Mouse (Mus musculus): ENCODE data around the gene Manbal. TPM values are rescaled to one million over a fixed set of nuclear protein-coding genes. Genes with fewer than 3 reads are reported as not detected.
A peak's percentile ranks its signal among the peaks of the same experiment; 100 is the strongest.

Manbal gene
- polyA plus RNA-seq, 1 experiment from 2014 or later: 85.3 TPM

- no peaks in the 10 kb centered on the region for H3K27me3 ChIP-seq (ENCODE audit: control insufficient read depth, insufficient read depth, low read depth, low read length)
- H3K27ac ChIP-seq (ENCODE audit: low read length): peak overlapping the region; percentile 94
- peaks cover 4% of the 10 kb centered on the region; the same call in 1 of the 2 replicates for H3K36me3 ChIP-seq (ENCODE audit: control insufficient read depth, insufficient read depth, low read length)
- peak; percentile 53 for ATAC-seq (ENCODE audit: low read depth)
- no peak overlapping the region for H3K4me3 ChIP-seq (ENCODE audit: low read length)
- no peak overlapping the region for H3K9ac ChIP-seq (ENCODE audit: low read length)
- peaks cover 34% of the 10 kb centered on the region for H3K4me1 ChIP-seq (replicated peaks; ENCODE audit: control insufficient read depth, insufficient read depth, low read length)
- H3K9me3 ChIP-seq (ENCODE audit: control insufficient read depth, low read length): no peaks in the 10 kb centered on the region
- no peak overlapping the region for H3K4me2 ChIP-seq (ENCODE audit: low read depth, low read length)
- 65% methylated on average over 4 of the region's 4 CpGs for WGBS
These were observed 30.0 kb downstream of the Manbal start for GRCm38 (mm10) chr2:157397376-157397775.

DNA sequence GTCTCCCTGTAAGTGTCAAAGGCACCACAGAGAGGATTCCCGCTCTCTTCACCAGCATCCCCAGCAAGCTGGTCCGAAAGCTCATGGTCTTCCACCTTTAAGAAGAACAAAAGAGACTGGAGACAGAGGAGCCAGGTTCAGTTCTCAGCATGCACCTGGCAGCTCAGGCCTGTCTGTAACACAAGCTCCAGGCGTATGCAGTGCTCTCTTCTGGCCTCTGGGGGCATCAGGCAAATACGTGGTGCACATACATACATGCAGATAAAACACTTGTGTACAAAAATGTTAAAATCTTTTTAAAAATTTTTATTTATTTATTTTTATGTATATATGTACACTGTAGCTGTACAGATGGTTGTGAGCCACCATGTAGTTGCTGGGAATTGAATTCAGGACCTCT, 31.1 kb downstream of the Manbal start:
- no peak for ATAC-seq (ENCODE audit: low read depth)
- H3K4me1 ChIP-seq (replicated peaks; ENCODE audit: control insufficient read depth, insufficient read depth, low read length): peaks cover 34% of the 10 kb centered on the region
- H3K4me2 ChIP-seq (ENCODE audit: low read depth, low read length): no peak overlapping the region
- H3K27ac ChIP-seq (ENCODE audit: low read length): peak overlapping the region; percentile 94
- H3K9ac ChIP-seq (ENCODE audit: low read length): no peak overlapping the region
- no peaks in the 10 kb centered on the region for H3K27me3 ChIP-seq (ENCODE audit: control insufficient read depth, insufficient read depth, low read depth, low read length)
- H3K9me3 ChIP-seq (ENCODE audit: control insufficient read depth, low read length): no peaks in the 10 kb centered on the region
- peaks cover 4% of the 10 kb centered on the region; the same call in 1 of the 2 replicates for H3K36me3 ChIP-seq (ENCODE audit: control insufficient read depth, insufficient read depth, low read length)
- whole genome bisulfite sequencing: 94% methylated on average over 4 of the region's 4 CpGs
- no peak overlapping the region for H3K4me3 ChIP-seq (ENCODE audit: low read length)

GRCm38 (mm10) chr2:157399797-157400196, 32.4 kb downstream of the Manbal start:
- WGBS: 78% methylated on average over 10 of the region's 10 CpGs
- Histone ChIP-seq H3K9me3 (ENCODE audit: control insufficient read depth, low read length) (no peaks in the 10 kb centered on the region), H3K27me3 (ENCODE audit: control insufficient read depth, insufficient read depth, low read depth, low read length) (no peaks in the 10 kb centered on the region), H3K4me1 (replicated peaks; ENCODE audit: control insufficient read depth, insufficient read depth, low read length) (peaks cover 27% of the 10 kb centered on the region), H3K4me3 (ENCODE audit: low read length) (no peak overlapping the region), H3K27ac (ENCODE audit: low read length) (no peak overlapping the region), H3K4me2 (ENCODE audit: low read depth, low read length) (no peak overlapping the region), H3K9ac (ENCODE audit: low read length) (no peak overlapping the region), H3K36me3 (ENCODE audit: control insufficient read depth, insufficient read depth, low read length) (peaks cover 4% of the 10 kb centered on the region; the same call in 1 of the 2 replicates)
- ATAC-seq (ENCODE audit: low read depth): no peak

GRCm38 (mm10) chr2:157400491-157400890, 33.1 kb downstream of the Manbal start:
- Histone ChIP-seq H3K4me3 (ENCODE audit: low read length) (no peak overlapping the region), H3K9me3 (ENCODE audit: control insufficient read depth, low read length) (no peaks in the 10 kb centered on the region), H3K9ac (ENCODE audit: low read length) (no peak overlapping the region), H3K4me1 (replicated peaks; ENCODE audit: control insufficient read depth, insufficient read depth, low read length) (peaks cover 24% of the 10 kb centered on the region), H3K27ac (ENCODE audit: low read length) (no peak overlapping the region), H3K36me3 (ENCODE audit: control insufficient read depth, insufficient read depth, low read length) (peaks cover 4% of the 10 kb centered on the region; the same call in 1 of the 2 replicates), H3K27me3 (ENCODE audit: control insufficient read depth, insufficient read depth, low read depth, low read length) (no peaks in the 10 kb centered on the region), H3K4me2 (ENCODE audit: low read depth, low read length) (no peak overlapping the region)
- ATAC-seq (ENCODE audit: low read depth): no peak
- WGBS: 80% methylated on average over 6 of the region's 6 CpGs

GRCm38 (mm10) chr2:157401261-157401660, 33.9 kb downstream of the Manbal start:
- ATAC-seq (ENCODE audit: low read depth): no peak
- Histone ChIP-seq H3K4me3 (ENCODE audit: low read length) (no peak overlapping the region), H3K4me2 (ENCODE audit: low read depth, low read length) (no peak overlapping the region), H3K27ac (ENCODE audit: low read length) (no peak overlapping the region), H3K4me1 (replicated peaks; ENCODE audit: control insufficient read depth, insufficient read depth, low read length) (peaks cover 16% of the 10 kb centered on the region), H3K27me3 (ENCODE audit: control insufficient read depth, insufficient read depth, low read depth, low read length) (no peaks in the 10 kb centered on the region), H3K36me3 (ENCODE audit: control insufficient read depth, insufficient read depth, low read length) (peaks cover 4% of the 10 kb centered on the region; the same call in 1 of the 2 replicates), H3K9me3 (ENCODE audit: control insufficient read depth, low read length) (no peaks in the 10 kb centered on the region), H3K9ac (ENCODE audit: low read length) (no peak overlapping the region)
- WGBS: 90% methylated on average over 2 of the region's 2 CpGs

GRCm38 (mm10) chr2:157407596-157407995, 40.2 kb downstream of the Manbal start:
- no peaks in the 10 kb centered on the region for H3K27me3 ChIP-seq (ENCODE audit: control insufficient read depth, insufficient read depth, low read depth, low read length)
- WGBS: 68% methylated on average over 7 of the region's 7 CpGs
- peak; percentile 65 for ATAC-seq (ENCODE audit: low read depth)
- no peak overlapping the region for H3K9ac ChIP-seq (ENCODE audit: low read length)
- H3K36me3 ChIP-seq (ENCODE audit: control insufficient read depth, insufficient read depth, low read length): no peaks in the 10 kb centered on the region
- H3K27ac ChIP-seq (ENCODE audit: low read length): no peak overlapping the region
- H3K4me1 ChIP-seq (replicated peaks; ENCODE audit: control insufficient read depth, insufficient read depth, low read length): peaks cover 3% of the 10 kb centered on the region; the same call in 1 of the 2 replicates
- no peak overlapping the region for H3K4me2 ChIP-seq (ENCODE audit: low read depth, low read length)
- H3K4me3 ChIP-seq (ENCODE audit: low read length): no peak overlapping the region
- H3K9me3 ChIP-seq (ENCODE audit: control insufficient read depth, low read length): no peaks in the 10 kb centered on the region

GRCm38 (mm10) chr2:157409793-157410533, 42.6 kb downstream of the Manbal start:
- peak; percentile 37; the same call in 1 of the 2 replicates for ATAC-seq (ENCODE audit: low read depth)
- no peaks in the 10 kb centered on the region for H3K36me3 ChIP-seq (ENCODE audit: control insufficient read depth, insufficient read depth, low read length)

GRCm38 (mm10) chr2:157411151-157411693, 43.8 kb downstream of the Manbal start:
- ATAC-seq (ENCODE audit: low read depth): no peak
- H3K4me1 ChIP-seq (replicated peaks; ENCODE audit: control insufficient read depth, insufficient read depth, low read length): peaks cover 3% of the 10 kb centered on the region; the same call in 1 of the 2 replicates
- WGBS: 73% methylated on average over 6 of the region's 6 CpGs

More at GRCm38 (mm10) chr2:157409793-157410533, 42.6 kb downstream of the Manbal start:
- H3K4me3 ChIP-seq (ENCODE audit: low read length): no peak overlapping the region
- no peak overlapping the region for H3K27ac ChIP-seq (ENCODE audit: low read length)
- no peaks in the 10 kb centered on the region for H3K27me3 ChIP-seq (ENCODE audit: control insufficient read depth, insufficient read depth, low read depth, low read length)
- H3K9ac ChIP-seq (ENCODE audit: low read length): no peak overlapping the region
- no peaks in the 10 kb centered on the region for H3K9me3 ChIP-seq (ENCODE audit: control insufficient read depth, low read length)
- H3K4me2 ChIP-seq (ENCODE audit: low read depth, low read length): no peak overlapping the region
- peaks cover 3% of the 10 kb centered on the region; the same call in 1 of the 2 replicates for H3K4me1 ChIP-seq (replicated peaks; ENCODE audit: control insufficient read depth, insufficient read depth, low read length)
- 61% methylated on average over 12 of the region's 12 CpGs for WGBS

DNA sequence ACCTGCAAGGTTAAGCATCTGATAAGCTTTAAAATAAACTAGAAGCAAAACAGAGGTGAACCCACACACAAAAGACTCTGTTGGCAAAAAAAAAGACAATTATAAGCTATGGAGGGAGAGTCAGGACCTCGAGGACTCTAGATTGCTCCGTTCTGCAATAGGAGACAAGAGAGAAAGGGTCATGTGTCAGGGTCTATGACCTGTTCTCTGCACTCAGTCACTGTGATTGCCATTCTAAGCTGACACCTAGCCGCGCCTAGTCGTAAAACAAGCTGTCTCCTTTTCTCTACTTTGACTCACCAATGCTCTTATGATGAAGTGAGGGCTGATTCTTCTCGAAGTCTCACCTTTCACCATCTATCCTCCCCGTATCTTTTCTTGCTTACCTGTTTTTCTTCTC, 45.1 kb downstream of the Manbal start:
- no peak overlapping the region for H3K9ac ChIP-seq (ENCODE audit: low read length)
- no peak overlapping the region for H3K4me2 ChIP-seq (ENCODE audit: low read depth, low read length)
- H3K9me3 ChIP-seq (ENCODE audit: control insufficient read depth, low read length): no peaks in the 10 kb centered on the region
- ATAC-seq (ENCODE audit: low read depth): no peak
- no peak overlapping the region for H3K27ac ChIP-seq (ENCODE audit: low read length)
- H3K4me3 ChIP-seq (ENCODE audit: low read length): no peak overlapping the region
- 50% methylated on average over 7 of the region's 7 CpGs for WGBS
- H3K36me3 ChIP-seq (ENCODE audit: control insufficient read depth, insufficient read depth, low read length): no peaks in the 10 kb centered on the region
- H3K27me3 ChIP-seq (ENCODE audit: control insufficient read depth, insufficient read depth, low read depth, low read length): no peaks in the 10 kb centered on the region
- H3K4me1 ChIP-seq (replicated peaks; ENCODE audit: control insufficient read depth, insufficient read depth, low read length): peaks cover 3% of the 10 kb centered on the region; the same call in 1 of the 2 replicates

More at GRCm38 (mm10) chr2:157411151-157411693, 43.8 kb downstream of the Manbal start:
- H3K9me3 ChIP-seq (ENCODE audit: control insufficient read depth, low read length): no peaks in the 10 kb centered on the region
- H3K9ac ChIP-seq (ENCODE audit: low read length): no peak overlapping the region
- no peaks in the 10 kb centered on the region for H3K27me3 ChIP-seq (ENCODE audit: control insufficient read depth, insufficient read depth, low read depth, low read length)
- H3K36me3 ChIP-seq (ENCODE audit: control insufficient read depth, insufficient read depth, low read length): no peaks in the 10 kb centered on the region
- no peak overlapping the region for H3K4me3 ChIP-seq (ENCODE audit: low read length)
- H3K27ac ChIP-seq (ENCODE audit: low read length): no peak overlapping the region
- no peak overlapping the region for H3K4me2 ChIP-seq (ENCODE audit: low read depth, low read length)
